Mouse (Mus musculus) NIH3T3 (cell line): ENCODE measurements around the gene 2200002D01Rik.
"Not testable (repeated sequence)": the region's sequence is repeated elsewhere in the genome, so short reads cannot be mapped to it uniquely, and the experiment has no call there.

Experiments used
- DNase-seq: peaks from one replicate; pipeline ENCODE4 v3.0.0-alpha.2; 2012; ENCODE audit warnings: low read depth

2200002D01Rik gene

DNA sequence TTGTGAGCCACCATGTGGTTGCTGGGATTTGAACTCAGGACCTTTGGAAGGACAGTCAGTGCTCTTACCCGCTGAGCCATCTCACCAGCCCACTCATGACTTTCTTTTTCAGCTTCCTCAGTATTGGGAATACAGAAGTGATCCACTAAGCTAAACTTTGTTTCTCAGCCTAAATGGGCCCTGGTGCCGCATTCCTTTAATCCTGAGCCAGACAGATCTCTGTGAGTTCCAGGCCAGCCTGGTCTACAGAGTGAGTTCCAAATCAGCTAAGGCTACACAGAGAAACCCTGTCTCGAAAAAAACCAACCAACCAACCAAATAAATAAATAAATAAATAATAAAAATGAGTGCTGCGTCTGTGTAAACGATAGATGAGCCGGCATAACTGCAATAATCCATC lies 10.7 kb downstream of the 2200002D01Rik start:
- DNase-seq = not testable (repeated sequence)

DNA sequence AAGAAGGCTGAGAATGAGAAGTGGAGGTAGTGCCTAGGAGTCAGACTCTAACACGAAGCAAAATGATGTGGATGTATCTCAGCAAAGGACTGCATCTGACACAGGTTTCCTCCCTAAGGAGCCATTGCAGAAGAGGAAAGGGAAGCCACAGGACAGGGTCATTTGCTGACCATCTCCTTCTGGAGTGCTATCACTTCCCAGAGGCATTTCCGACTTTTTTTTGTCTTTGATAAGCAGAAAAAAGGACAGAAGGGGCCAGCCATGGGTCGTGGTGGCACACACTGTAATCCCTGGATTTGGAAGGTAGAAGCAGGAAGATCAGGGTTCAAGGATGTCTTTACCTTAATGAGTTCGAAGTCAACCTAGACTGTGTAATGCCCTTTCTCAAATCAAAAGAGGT lies 11.7 kb downstream of the 2200002D01Rik start:
- no peak for DNase-seq

DNA sequence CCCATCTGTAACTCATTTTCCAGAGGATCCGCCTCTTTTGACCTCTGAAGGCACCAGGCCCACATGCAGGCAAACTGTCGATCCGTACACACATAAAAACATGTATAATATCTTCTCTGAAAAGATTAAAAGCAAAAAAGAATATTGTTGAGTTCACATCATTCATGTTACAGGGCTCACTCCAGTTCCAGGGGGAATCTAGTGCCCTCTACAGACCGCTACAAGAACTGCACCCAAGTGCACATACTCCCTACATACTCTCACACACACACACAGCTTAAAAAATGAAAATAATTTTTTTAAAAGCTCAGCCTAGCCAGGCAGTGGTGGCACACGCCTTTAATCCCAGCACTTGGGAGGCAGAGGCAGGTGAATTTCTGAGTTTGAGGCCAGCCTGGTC lies 13.6 kb downstream of the 2200002D01Rik start:
- DNase-seq = peak; percentile 58

- peak; percentile 93 for DNase-seq
These were observed 14.5 kb downstream of the 2200002D01Rik start for GRCm38 (mm10) chr7:29233745-29234144.

DNA sequence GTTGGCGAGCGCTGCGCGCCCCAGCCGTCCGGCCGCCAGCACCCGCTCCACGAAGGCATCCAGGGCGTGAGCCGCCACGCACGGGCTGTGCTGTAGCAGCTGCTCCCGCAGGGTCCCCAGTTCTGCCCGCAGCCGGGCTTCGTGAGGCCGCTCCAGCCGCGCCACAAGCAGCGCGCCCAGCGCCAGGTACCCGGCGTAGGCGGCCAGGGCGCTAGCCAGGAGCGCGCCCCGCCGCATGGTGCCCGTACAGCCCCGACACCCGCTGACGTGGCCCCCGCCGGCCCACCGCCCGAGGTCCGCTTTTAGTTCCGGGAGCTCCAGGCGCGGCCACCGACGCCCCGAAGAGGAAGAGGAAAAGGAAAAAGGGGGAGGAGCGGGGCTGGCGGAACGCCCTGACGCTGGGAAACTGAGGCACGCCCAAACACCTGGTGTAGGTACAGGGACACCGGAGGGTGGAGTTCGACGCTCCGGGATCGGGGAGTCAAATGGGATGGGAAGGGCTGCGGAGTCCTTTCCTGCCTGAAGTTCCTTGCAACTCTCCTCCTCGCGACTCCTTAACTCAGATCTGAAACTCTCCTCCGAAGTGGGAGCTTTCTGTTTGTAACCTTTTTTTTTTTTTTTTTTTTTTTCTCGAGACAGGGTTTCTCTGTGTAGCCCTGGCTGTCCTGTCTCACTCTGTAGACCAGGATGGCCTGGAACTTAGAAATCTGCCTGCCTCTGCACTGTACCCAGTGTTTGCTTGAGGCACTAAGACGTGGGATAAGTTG lies 15.8 kb downstream of the 2200002D01Rik start, which contains the start of gene Kcnk6:
Gene Kcnk6, minus strand, starts transcription at position 269 of the 767 bp plus-strand sequence.
- no peak for DNase-seq

GRCm38 (mm10) chr7:29231517-29231916 lies 16.7 kb downstream of the 2200002D01Rik start:
- no peak for DNase-seq

- DNase-seq = no peak
These were observed 17.7 kb downstream of the 2200002D01Rik start for GRCm38 (mm10) chr7:29230560-29230959.

GRCm38 (mm10) chr7:29228202-29228601 lies 20.1 kb downstream of the 2200002D01Rik start:
- no peak for DNase-seq

GRCm38 (mm10) chr7:29225520-29225919 lies 22.7 kb downstream of the 2200002D01Rik start:
- no peak for DNase-seq

GRCm38 (mm10) chr7:29224756-29225394 lies 23.4 kb downstream of the 2200002D01Rik start:
- DNase-seq = no peak

- no peak for DNase-seq
These were observed 33.4 kb downstream of the 2200002D01Rik start for GRCm38 (mm10) chr7:29214846-29215245.

- DNase-seq = no peak
These were observed 34.0 kb downstream of the 2200002D01Rik start for GRCm38 (mm10) chr7:29214236-29214635.

DNA sequence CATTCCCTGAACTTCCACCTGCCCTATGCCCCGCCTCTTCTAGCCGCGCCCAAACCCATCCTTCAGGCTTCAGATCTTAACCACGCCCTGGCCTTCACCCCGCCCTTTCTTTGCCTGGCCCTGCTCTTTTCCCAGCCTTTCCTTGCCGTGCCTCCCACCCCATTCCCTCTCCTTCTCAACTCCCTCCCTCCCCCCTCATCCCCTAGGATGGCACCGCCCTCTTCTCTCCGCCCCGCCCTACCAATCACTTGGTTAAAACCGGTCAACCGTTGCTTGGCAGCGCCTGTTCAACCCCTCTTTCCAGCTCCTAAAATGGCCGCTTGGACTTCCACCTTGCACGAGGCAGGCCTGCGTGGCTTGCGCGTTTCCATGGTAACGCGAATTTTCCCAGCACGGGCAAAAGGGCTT lies 34.6 kb downstream of the 2200002D01Rik start, which contains the start of gene Catsperg1:
Gene Catsperg1, minus strand, starts transcription at position 361 of the 408 bp plus-strand sequence.
- no peak for DNase-seq

DNA sequence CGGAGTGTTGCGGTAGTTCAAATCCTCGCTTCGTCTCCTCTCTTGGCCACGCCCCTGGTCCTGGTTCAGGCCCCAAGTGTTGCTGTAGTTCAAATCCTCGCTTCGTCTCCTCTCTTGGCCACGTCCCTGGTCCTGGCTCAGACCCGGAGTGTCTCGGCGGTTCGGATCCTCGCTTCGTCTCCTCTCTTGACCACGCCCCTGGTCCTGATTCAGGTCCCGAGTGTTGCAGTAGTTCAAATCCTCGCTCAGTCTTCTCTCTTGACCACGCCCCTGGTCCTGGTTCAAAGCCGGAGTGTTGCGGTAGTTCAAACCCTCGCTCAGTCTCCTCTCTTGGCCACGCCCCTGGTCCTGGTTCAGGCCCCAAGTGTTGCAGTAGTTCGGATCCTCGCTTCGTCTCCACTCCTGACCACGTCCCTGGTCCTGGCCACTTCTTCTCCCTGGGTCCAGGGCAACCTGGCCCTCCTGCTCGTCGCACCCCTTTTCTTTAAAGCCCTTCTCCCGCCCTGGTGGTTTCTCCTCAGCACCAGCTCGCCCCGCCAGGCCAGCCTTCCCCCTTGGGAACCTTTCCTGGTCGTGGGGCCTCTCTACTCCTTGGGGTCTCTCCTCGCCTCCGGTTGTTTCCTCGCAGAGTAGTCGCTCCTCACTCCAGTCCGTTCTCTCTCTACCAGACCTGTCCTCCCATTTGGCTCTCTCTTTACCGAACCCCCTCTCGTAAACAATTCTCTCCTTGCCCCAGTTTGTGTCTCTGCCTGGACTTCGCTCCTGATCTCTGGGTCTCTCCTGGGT lies 35.3 kb downstream of the 2200002D01Rik start:
- DNase-seq = not testable (repeated sequence)

GRCm38 (mm10) chr7:29212199-29212765 lies 36.0 kb downstream of the 2200002D01Rik start:
- DNase-seq = peak; percentile 9

DNA sequence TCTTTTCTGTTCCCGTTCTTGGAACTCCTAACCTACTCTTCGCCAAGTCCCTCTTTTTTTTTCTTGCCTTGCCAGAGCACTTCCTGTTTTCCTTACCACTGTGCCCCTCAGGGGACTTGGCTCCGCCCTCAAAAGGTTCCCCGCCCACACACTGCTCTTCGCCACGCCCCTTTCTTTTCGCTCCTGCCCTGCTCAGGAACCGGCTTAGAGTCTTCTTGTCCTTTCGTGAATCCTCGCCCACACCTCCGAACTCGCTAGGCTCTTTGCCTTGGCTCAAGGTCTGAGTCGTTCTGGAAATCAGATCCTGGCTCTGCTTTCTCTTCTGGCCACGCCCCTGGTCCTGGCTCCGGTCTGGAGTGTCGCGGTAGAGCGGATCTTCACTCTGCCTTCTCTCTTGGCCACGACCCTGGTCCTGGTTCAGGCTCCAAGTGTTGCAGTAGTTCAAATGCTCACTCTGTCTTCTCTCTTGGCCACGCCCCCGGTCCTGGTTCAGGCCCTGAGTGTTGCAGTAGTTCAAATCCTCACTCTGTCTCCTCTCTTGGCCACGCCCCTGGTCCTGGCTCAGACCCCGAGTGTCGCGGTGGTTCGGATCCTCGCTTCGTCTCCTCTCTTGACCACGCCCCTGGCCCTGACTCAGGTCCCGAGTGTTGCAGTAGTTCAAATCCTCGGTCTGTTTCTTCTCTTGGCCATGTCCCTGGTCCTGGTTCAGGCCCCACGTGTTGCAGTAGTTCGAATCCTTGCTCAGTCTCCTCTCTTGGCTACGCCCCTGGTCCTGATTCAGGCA lies 36.7 kb downstream of the 2200002D01Rik start:
- DNase-seq = peak; percentile 96

DNA sequence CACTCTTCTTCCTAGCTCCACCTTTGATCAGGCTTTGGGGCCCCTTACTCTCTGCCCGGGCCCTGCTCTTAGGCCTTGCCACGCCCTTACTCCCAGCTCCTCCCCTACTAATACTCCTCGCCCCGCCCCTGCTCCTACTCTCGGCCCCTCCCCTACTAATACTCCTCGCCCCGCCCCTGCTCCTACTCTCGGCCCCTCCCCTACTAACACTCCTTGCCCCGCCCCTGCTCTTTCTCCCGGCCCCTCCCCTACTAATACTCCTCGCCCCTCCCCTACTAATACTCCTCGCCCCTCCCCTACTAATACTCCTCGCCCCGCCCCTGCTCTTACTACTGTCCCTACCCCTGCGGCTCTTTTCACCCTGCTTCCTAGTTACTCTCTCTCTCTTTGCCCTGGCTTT lies 37.3 kb downstream of the 2200002D01Rik start:
- DNase-seq = peak; percentile 83

DNA sequence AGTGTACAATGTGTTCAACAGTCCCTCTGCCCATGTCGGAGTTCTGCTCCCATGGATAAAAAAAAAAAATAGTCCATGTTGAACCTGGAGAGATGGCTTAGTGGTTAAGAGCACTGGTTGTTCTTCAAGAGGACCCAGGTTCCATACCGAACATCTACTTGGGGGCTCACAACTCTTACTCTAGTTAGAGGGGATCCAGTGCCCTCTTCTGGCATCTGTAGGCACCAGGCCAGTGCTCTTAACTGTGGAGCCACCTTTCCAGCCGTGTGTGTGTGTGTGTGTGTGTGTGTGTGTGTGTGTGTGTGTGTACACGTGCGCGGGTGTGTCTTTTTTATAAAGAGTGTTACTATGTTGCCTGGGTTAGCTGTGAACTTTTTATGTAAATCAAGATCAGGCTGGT lies 45.7 kb downstream of the 2200002D01Rik start:
- no peak for DNase-seq
